Mouse (Mus musculus) inflammation-experienced regulatory T-cells, adult 6 months (primary cell): ENCODE measurements around the gene Irak4. TPM values are rescaled to one million over a fixed set of nuclear protein-coding genes. Genes with fewer than 3 reads are reported as not detected.

Experiments used
- ATAC-seq: one replicate; pipeline ENCODE4 v1.8.0; 2017
- polyA plus RNA-seq, 3 experiments: library from polyadenylated mRNA; unstranded; fragments of 100-300 nt; shearing (Covaris generic); gene quantifications; one replicate each; pipeline ENCODE4 v1.2.1; 2017

The Irak4 gene
- polyA plus RNA-seq, 3 experiments from 2014 or later = 33.4 to 36.6 (median 35.7) TPM

- no peak for ATAC-seq
These were observed 85.6 kb downstream of the Irak4 start, which contains the start of gene Tmem117 for GRCm38 (mm10) chr15:94628830-94629601. Gene Tmem117, plus strand, starts transcription at chr15:94629232.

- ATAC-seq = no peak
These were observed 87.1 kb downstream of the Irak4 start for GRCm38 (mm10) chr15:94630553-94630952.

Other genes with a start within 250 kb of the Irak4 start
- not detected for gene Adamts20, start 78.2 kb upstream of the Irak4 start, polyA plus RNA-seq
- 10 to 100 TPM in 1 of 3 experiments, 1 to 10 TPM in 2; 6.7 to 10.6 (median 9.8) TPM for gene Pus7l, start 96 bp upstream of the Irak4 start, polyA plus RNA-seq
- 10 to 100 TPM; 55.1 to 60.8 (median 58.3) TPM for gene Twf1, start 46.2 kb downstream of the Irak4 start, polyA plus RNA-seq
- gene Tmem117, start 85.6 kb downstream of the Irak4 start, polyA plus RNA-seq = under 1 TPM in 1 of 3 experiments, not detected in 2; 0.20 TPM